ENCODE assay signal across 8 mouse cellular contexts in genomic region chr14:54578063-54578462, GRCm38 (mm10). TPM values are rescaled to one million over a fixed set of nuclear protein-coding genes. Genes with fewer than 3 reads are reported as not detected.
A peak's percentile ranks its signal among the peaks of the same experiment; 100 is the strongest.
DNase-seq lines count a peak whose midpoint lies in the region; ATAC-seq and TF ChIP-seq lines count a peak whose summit lies in the region.

No protein-coding gene starts in this region.

- H3K27ac ChIP-seq in embryonic facial prominence, embryonic 15.5 days (replicated peaks) = peak overlapping the region; percentile 94

- peaks cover 36% of the 10 kb centered on the region for H3K4me1 ChIP-seq in embryonic facial prominence, embryonic 15.5 days
- H3K4me1 ChIP-seq in lung, adult 2 months (ENCODE audit: control insufficient read depth, insufficient read depth, low read length) = peaks cover 6% of the 10 kb centered on the region

- TF ChIP-seq CTCF in lung, adult 2 months (IDR thresholded peaks at IDR 0.05; ENCODE audit: insufficient read depth, low read length) = peak; percentile 42

- peaks cover 8% of the 10 kb centered on the region; the same call in 1 of the 2 replicates for H3K36me3 ChIP-seq in embryonic facial prominence, embryonic 15.5 days

- peak overlapping the region; percentile 88 for H3K4me3 ChIP-seq in embryonic facial prominence, embryonic 15.5 days (replicated peaks)
- peak overlapping the region; percentile 74 for H3K4me3 ChIP-seq in lung, adult 2 months (replicated peaks; ENCODE audit: extremely low read depth, low read depth, low read length)

- under 1% methylated on average over 10 of the region's 10 CpGs for WGBS in embryonic facial prominence, embryonic 15.5 days
- under 1% methylated on average over 10 of the region's 10 CpGs for WGBS in lung, adult 2 months

- no peak for ATAC-seq in embryonic facial prominence, embryonic 15.5 days (ENCODE audit: insufficient number of reproducible peaks, low FRiP score, low TSS enrichment, low read depth)
- peak; percentile 62; the same call in 1 of the 2 replicates for ATAC-seq in neutrophil, adult 5-6 weeks (ENCODE audit: extremely low read depth, insufficient number of reproducible peaks, low FRiP score, poor library complexity, severe bottlenecking)

- peak overlapping the region; percentile 80 for H3K4me2 ChIP-seq in embryonic facial prominence, embryonic 15.5 days (replicated peaks)

- peak; percentile 61 for DNase-seq in adrenal gland, adult 2 months
- DNase-seq in adrenal gland, adult 18-20 months (ENCODE audit: low spot score in 2 of 2) = no peak
- DNase-seq in ES-CJ7 (ENCODE audit: low read depth, low spot score) = peak; percentile 77
- peak; percentile 74 for DNase-seq in hindlimb bud, embryonic 11.5 days (ENCODE audit: extremely low spot score, low read depth, low spot score)
- DNase-seq in lung, adult 2 months = peak; percentile 41
- no peak for DNase-seq in layer of hippocampus, adult 9-10 months (ENCODE audit: low spot score)

- no peak for TF ChIP-seq POLR2A in lung, adult 2 months (IDR thresholded peaks at IDR 0.05; ENCODE audit: borderline replicate concordance, extremely low read depth, low read depth, low read length)

- H3K9ac ChIP-seq in embryonic facial prominence, embryonic 15.5 days = peak overlapping the region; percentile 91

- H3K9me3 ChIP-seq in embryonic facial prominence, embryonic 15.5 days (replicated peaks) = no peaks in the 10 kb centered on the region

- H3K27me3 ChIP-seq in embryonic facial prominence, embryonic 15.5 days = no peaks in the 10 kb centered on the region

RNA-seq across cellular contexts. Expression of gene Ajuba, which starts 0.7 kb away (rescaled TPM):
- 10 to 100 TPM; 14.4 to 30.3 TPM for total RNA-seq in adrenal gland, adult 2 months (2021)
- 47.0 and 56.9 TPM in 2 replicates for polyA plus RNA-seq in adrenal gland, adult 2 months (2012; rRNA removed)
- total RNA-seq in adrenal gland, adult 18-20 months (2021) = 10 to 100 TPM; 20.5 to 26.0 TPM
- polyA plus RNA-seq in embryonic facial prominence, embryonic 15.5 days (2015; fragmentation: Nextera tagmentation; extraction: Ambion mirVana) = 49.4 and 60.2 TPM in 2 replicates
- 36.4 and 49.6 TPM in 2 replicates for polyA plus RNA-seq in lung, adult 2 months (2012; rRNA removed)
- total RNA-seq in neutrophil, adult 5-6 weeks (2017) = 0.12 and 0.25 TPM in 2 replicates

RNA-seq across cellular contexts. Expression of gene Haus4, which starts 23.6 kb away (rescaled TPM):
- 10 to 100 TPM; 13.9 to 26.6 TPM for total RNA-seq in adrenal gland, adult 2 months (2021)
- 20.4 and 21.0 TPM in 2 replicates for polyA plus RNA-seq in adrenal gland, adult 2 months (2012; rRNA removed)
- 10 to 100 TPM; 11.2 to 18.9 TPM for total RNA-seq in adrenal gland, adult 18-20 months (2021)
- polyA plus RNA-seq in embryonic facial prominence, embryonic 15.5 days (2015; fragmentation: Nextera tagmentation; extraction: Ambion mirVana) = 49.8 and 52.3 TPM in 2 replicates
- 7.4 and 7.9 TPM in 2 replicates for polyA plus RNA-seq in lung, adult 2 months (2012; rRNA removed)
- 20.0 and 20.7 TPM in 2 replicates for total RNA-seq in neutrophil, adult 5-6 weeks (2017)

RNA-seq across cellular contexts. Expression of gene 4931414P19Rik, which starts 27.7 kb away (rescaled TPM):
- 1 to 10 TPM; 2.9 to 8.2 TPM for total RNA-seq in adrenal gland, adult 2 months (2021)
- 7.4 and 9.6 TPM in 2 replicates for polyA plus RNA-seq in adrenal gland, adult 2 months (2012; rRNA removed)
- 1 to 10 TPM; 2.7 to 6.5 TPM for total RNA-seq in adrenal gland, adult 18-20 months (2021)
- 7.8 and 9.3 TPM in 2 replicates for polyA plus RNA-seq in embryonic facial prominence, embryonic 15.5 days (2015; fragmentation: Nextera tagmentation; extraction: Ambion mirVana)
- 6.5 and 7.3 TPM in 2 replicates for polyA plus RNA-seq in lung, adult 2 months (2012; rRNA removed)
- 2.1 and 4.5 TPM in 2 replicates for total RNA-seq in neutrophil, adult 5-6 weeks (2017)

RNA-seq across cellular contexts. Expression of gene Psmb5, which starts 39.8 kb away (rescaled TPM):
- total RNA-seq in adrenal gland, adult 2 months (2021) = 100 to 1,000 TPM; 317 to 332 TPM
- 267 and 322 TPM in 2 replicates for polyA plus RNA-seq in adrenal gland, adult 2 months (2012; rRNA removed)
- total RNA-seq in adrenal gland, adult 18-20 months (2021) = 100 to 1,000 TPM; 273 to 381 TPM
- polyA plus RNA-seq in embryonic facial prominence, embryonic 15.5 days (2015; fragmentation: Nextera tagmentation; extraction: Ambion mirVana) = 364 and 368 TPM in 2 replicates
- polyA plus RNA-seq in lung, adult 2 months (2012; rRNA removed) = 129 and 146 TPM in 2 replicates
- total RNA-seq in neutrophil, adult 5-6 weeks (2017) = 24.0 and 29.1 TPM in 2 replicates

RNA-seq across cellular contexts. Expression of gene Psmb11, which starts 43.2 kb away (rescaled TPM):
- not detected for total RNA-seq in adrenal gland, adult 2 months (2021)
- polyA plus RNA-seq in adrenal gland, adult 2 months (2012; rRNA removed) = not detected in 2 replicates
- total RNA-seq in adrenal gland, adult 18-20 months (2021) = not detected
- 0.16 TPM in 1 of 2 replicates, not detected in the other for polyA plus RNA-seq in embryonic facial prominence, embryonic 15.5 days (2015; fragmentation: Nextera tagmentation; extraction: Ambion mirVana)
- not detected in 2 replicates for polyA plus RNA-seq in lung, adult 2 months (2012; rRNA removed)
- total RNA-seq in neutrophil, adult 5-6 weeks (2017) = 0.12 TPM in 1 of 2 replicates, not detected in the other

Comparison
In these comparisons a context has a peak if more than half of its experiments do, and no peak if none do; other contexts are left out.
1. DNase-seq: peak in adrenal gland, adult 2 months (single experiment), ES-CJ7 (single experiment), hindlimb bud, embryonic 11.5 days (single experiment) and lung, adult 2 months (single experiment); none in adrenal gland, adult 18-20 months (0 of 2) and layer of hippocampus, adult 9-10 months (single experiment).
2. RNA of gene Ajuba, which starts 0.7 kb away (total RNA-seq): 14.4 to 30.3 TPM in adrenal gland, adult 2 months and 20.5 to 26.0 TPM in adrenal gland, adult 18-20 months; 0.12 to 0.25 TPM in neutrophil, adult 5-6 weeks; every median in the first group is over 10 times any median in the second.